Mouse (Mus musculus) CH12.LX (cell line): ENCODE results near the gene Dclre1b.

Experiments used
- CTCF ChIP-seq, 2 experiments: IDR thresholded peaks in 1 of 2; conservative IDR thresholded peaks in 1 of 2; 2 replicates each; pipeline ENCODE4 v1.5.1; 2011 to 2012; ENCODE audit warnings: low read depth in 2 of 2, low read length in 2 of 2, improper control_type of control experiment in 1 of 2, inconsistent platforms in 1 of 2, mild to moderate bottlenecking in 1 of 2, moderate library complexity in 1 of 2
- KAT2A ChIP-seq: IDR thresholded peaks from 2 replicates; pipeline ENCODE4 v1.6.1; 2012; ENCODE audit warnings: low read length, improper control_type of control experiment, inconsistent platforms; ENCODE audit not compliant: insufficient replicate concordance
- MXI1 ChIP-seq: IDR thresholded peaks from 2 replicates; pipeline ENCODE4 v1.6.1; 2011; ENCODE audit warnings: mild to moderate bottlenecking, low read depth, low read length, improper control_type of control experiment
- MYC ChIP-seq: IDR thresholded peaks from 2 replicates; pipeline ENCODE4 v1.6.1; 2011; ENCODE audit warnings: low read depth, mild to moderate bottlenecking, improper control_type of control experiment, low read length
- POLR2A ChIP-seq: IDR thresholded peaks from 2 replicates; pipeline ENCODE4 v1.6.1; 2011; ENCODE audit warnings: low read depth, mild to moderate bottlenecking, improper control_type of control experiment, low read length
- SMC3 ChIP-seq: IDR thresholded peaks from 2 replicates; pipeline ENCODE4 v1.6.1; 2011; ENCODE audit warnings: low read depth, low read length, improper control_type of control experiment
- ZKSCAN1 ChIP-seq: IDR thresholded peaks from 2 replicates; pipeline ENCODE4 v1.6.1; 2012; ENCODE audit warnings: low read depth, inconsistent platforms, low read length, improper control_type of control experiment, borderline replicate concordance
- ZMIZ1 ChIP-seq: IDR thresholded peaks from 2 replicates; pipeline ENCODE4 v1.6.1; 2012; ENCODE audit warnings: low read depth, mild to moderate bottlenecking, inconsistent platforms, low read length, improper control_type of control experiment

DNA sequence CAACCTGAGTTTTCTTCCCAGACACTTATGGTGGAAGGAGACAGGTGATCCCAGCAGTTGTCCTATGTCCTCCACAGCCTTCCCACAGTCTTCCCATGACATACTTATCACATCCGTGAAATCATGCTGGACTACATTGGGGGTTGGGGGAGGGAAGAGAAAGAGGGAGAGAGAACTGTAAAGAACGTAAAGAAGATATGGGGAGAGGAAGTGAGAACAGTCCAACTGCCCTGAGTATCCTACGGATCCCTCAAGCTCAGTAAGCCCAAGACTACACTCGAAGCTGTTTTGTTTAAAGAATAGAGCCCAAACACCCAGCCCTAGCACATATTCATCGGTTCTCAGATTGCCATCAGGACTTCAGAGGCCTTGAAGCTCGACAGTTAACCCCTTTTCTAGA is 30.6 kb downstream of the Dclre1b start:
- TF ChIP-seq ZKSCAN1 (no peak), ZMIZ1 (no peak), SMC3 (no peak), KAT2A (no peak), CTCF (conservative IDR thresholded peaks at IDR 0.05 in 1 of 2, IDR thresholded peaks at IDR 0.05 in 1 of 2; ENCODE audit: low read depth in 2 of 2, low read length in 2 of 2) (no peak), MYC (no peak), POLR2A (no peak), MXI1 (no peak)
